Mouse (Mus musculus) heart, adult 9 months (tissue): ENCODE data around the gene Wdr59.

Source experiments
- DNase-seq, 2 experiments: peaks; one replicate each; pipeline ENCODE4 v3.0.0; 2022; ENCODE audit warnings: low spot score in 2 of 2

Gene Wdr59

DNA sequence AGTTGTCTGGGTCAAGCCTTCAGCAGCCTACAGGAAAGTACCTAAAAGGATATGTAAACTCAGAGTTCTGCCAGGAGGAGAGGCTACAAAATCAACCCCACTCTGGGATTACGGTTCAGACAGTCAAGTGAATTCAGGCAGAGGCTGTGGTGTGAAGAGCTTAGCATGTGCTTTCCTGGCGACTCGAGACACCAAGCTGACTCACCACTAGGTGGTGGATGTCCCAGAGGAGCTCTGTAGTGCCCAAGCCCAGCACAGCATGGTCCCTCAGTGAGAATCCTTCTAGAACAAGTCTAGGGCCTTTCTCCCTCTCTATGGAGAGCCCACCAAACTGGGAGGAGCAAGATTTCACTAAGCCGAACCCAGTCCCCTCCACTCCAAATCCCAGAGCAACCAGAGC is 118.5 kb downstream of the Wdr59 start:
- no peak for DNase-seq
